Mouse (Mus musculus): ENCODE data around the gene 4930469K13Rik.

Gene 4930469K13Rik

GRCm38 (mm10) chr11:34042808-34043207 is 55.5 kb downstream of the 4930469K13Rik start:
- no peak for DNase-seq (ENCODE audit: low read depth, low spot score)

GRCm38 (mm10) chr11:34040061-34040460 is 58.3 kb downstream of the 4930469K13Rik start:
- DNase-seq (ENCODE audit: low read depth, low spot score) = no peak

- DNase-seq (ENCODE audit: low read depth, low spot score) = no peak
These were observed 62.3 kb downstream of the 4930469K13Rik start for GRCm38 (mm10) chr11:34035909-34036658.

- DNase-seq (ENCODE audit: low read depth, low spot score) = no peak
These were observed 63.6 kb downstream of the 4930469K13Rik start for GRCm38 (mm10) chr11:34034794-34035193.

GRCm38 (mm10) chr11:34034008-34034505 is 64.3 kb downstream of the 4930469K13Rik start:
- no peak for DNase-seq (ENCODE audit: low read depth, low spot score)

GRCm38 (mm10) chr11:34031015-34031805 is 67.1 kb downstream of the 4930469K13Rik start:
- no peak for DNase-seq (ENCODE audit: low read depth, low spot score)

- no peak for DNase-seq (ENCODE audit: low read depth, low spot score)
These were observed 68.7 kb downstream of the 4930469K13Rik start for GRCm38 (mm10) chr11:34029658-34030057.

GRCm38 (mm10) chr11:34025091-34025490 is 73.3 kb downstream of the 4930469K13Rik start:
- DNase-seq (ENCODE audit: low read depth, low spot score) = no peak

GRCm38 (mm10) chr11:34012007-34012652 is 86.2 kb downstream of the 4930469K13Rik start:
- no peak for DNase-seq (ENCODE audit: low read depth, low spot score)

GRCm38 (mm10) chr11:34010859-34011172 is 87.5 kb downstream of the 4930469K13Rik start:
- DNase-seq (ENCODE audit: low read depth, low spot score) = no peak

GRCm38 (mm10) chr11:34010133-34010858 is 88.1 kb downstream of the 4930469K13Rik start:
- peak; percentile 38 for DNase-seq (ENCODE audit: low read depth, low spot score)

- no peak for DNase-seq (ENCODE audit: low read depth, low spot score)
These were observed 88.9 kb downstream of the 4930469K13Rik start for GRCm38 (mm10) chr11:34009316-34010087.

GRCm38 (mm10) chr11:34008702-34009101 is 89.7 kb downstream of the 4930469K13Rik start:
- DNase-seq (ENCODE audit: low read depth, low spot score) = peak; percentile 67

- no peak for DNase-seq (ENCODE audit: low read depth, low spot score)
These were observed 90.1 kb downstream of the 4930469K13Rik start for GRCm38 (mm10) chr11:34008214-34008613.

- DNase-seq (ENCODE audit: low read depth, low spot score) = no peak
These were observed 90.7 kb downstream of the 4930469K13Rik start for GRCm38 (mm10) chr11:34007616-34008015.

- no peak for DNase-seq (ENCODE audit: low read depth, low spot score)
These were observed 95.8 kb downstream of the 4930469K13Rik start for GRCm38 (mm10) chr11:34002593-34002965.

- peak; percentile 53 for DNase-seq (ENCODE audit: low read depth, low spot score)
These were observed 96.3 kb downstream of the 4930469K13Rik start for GRCm38 (mm10) chr11:34001938-34002592.

- no peak for DNase-seq (ENCODE audit: low read depth, low spot score)
These were observed 97.9 kb downstream of the 4930469K13Rik start for GRCm38 (mm10) chr11:34000416-34000815.

- DNase-seq (ENCODE audit: low read depth, low spot score) = no peak
These were observed 100.1 kb downstream of the 4930469K13Rik start for GRCm38 (mm10) chr11:33998244-33998643.

- no peak for DNase-seq (ENCODE audit: low read depth, low spot score)
These were observed 104.9 kb downstream of the 4930469K13Rik start for GRCm38 (mm10) chr11:33993496-33993895.
